ENCODE assay signal across 23 mouse cellular contexts in the genomic region with DNA sequence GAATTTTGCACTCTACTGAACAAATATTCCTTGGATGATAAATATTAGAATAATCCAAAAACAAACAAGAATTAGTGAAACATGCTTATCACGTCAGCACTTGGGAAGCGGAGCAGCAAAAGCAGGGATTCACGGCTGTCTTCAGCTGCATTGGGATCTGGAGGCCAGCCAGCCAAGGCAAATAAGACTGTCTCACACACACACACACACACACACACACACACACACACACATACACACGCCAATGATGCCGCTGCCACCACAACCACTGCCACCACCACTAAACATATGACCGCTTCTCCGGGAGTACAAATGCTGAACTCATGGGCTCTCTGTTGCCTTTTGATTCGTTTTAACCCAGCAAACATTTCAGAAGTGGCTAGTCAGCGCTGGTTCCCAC. TPM values are rescaled to one million over a fixed set of nuclear protein-coding genes. Genes with fewer than 3 reads are reported as not detected.
DNase-seq lines count a peak whose midpoint lies in the region; ATAC-seq and TF ChIP-seq lines count a peak whose summit lies in the region.
"Had no signal": no experiment of that assay in that cellular context is flagged by ENCODE, and none has a peak within 500 bp of the region (broad histone marks: within the 10 kb centered on the region; RNA-seq: fewer than 3 reads in every experiment).

No protein-coding gene starts in this region.

- peaks cover 22% of the 10 kb centered on the region for H3K4me1 ChIP-seq in intestine, embryonic 15.5 days (replicated peaks)
- H3K4me1 ChIP-seq in intestine, embryonic 16.5 days (ENCODE audit: control insufficient read depth, insufficient read depth, low read length) = peaks cover 14% of the 10 kb centered on the region
- H3K4me1 ChIP-seq in forebrain, embryonic 16.5 days (replicated peaks; ENCODE audit: control insufficient read depth, insufficient read depth, low read length) = peaks cover 41% of the 10 kb centered on the region
- H3K4me1 ChIP-seq in intestine, postnatal 0 days (replicated peaks; ENCODE audit: control insufficient read depth, insufficient read depth, low read length) = no peaks in the 10 kb centered on the region
- H3K4me1 ChIP-seq in embryonic facial prominence, embryonic 10.5 days = peaks cover 31% of the 10 kb centered on the region

- H3K9me3 ChIP-seq in intestine, embryonic 15.5 days = no peaks in the 10 kb centered on the region
- H3K9me3 ChIP-seq in intestine, embryonic 16.5 days (ENCODE audit: control insufficient read depth, low read length) = no peaks in the 10 kb centered on the region; the same call in 1 of the 2 replicates
- no peaks in the 10 kb centered on the region for H3K9me3 ChIP-seq in forebrain, embryonic 16.5 days (ENCODE audit: control insufficient read depth, low read length)
- H3K9me3 ChIP-seq in intestine, postnatal 0 days (ENCODE audit: control insufficient read depth) = 0 out of 2 replicates have a peak, but pooled peaks cover 5% of the 10 kb centered on the region
- no peaks in the 10 kb centered on the region for H3K9me3 ChIP-seq in embryonic facial prominence, embryonic 10.5 days
- H3K9me3 ChIP-seq: embryonic facial prominence, embryonic 15.5 days; limb, embryonic 10.5 days; liver, embryonic 12.5 days had no signal

- no peak for ATAC-seq in intestine, embryonic 15.5 days
- ATAC-seq in intestine, embryonic 16.5 days = no peak
- ATAC-seq in forebrain, embryonic 16.5 days = no peak
- ATAC-seq in intestine, postnatal 0 days = no peak
- ATAC-seq: CD4-positive, CD25-positive, alpha-beta regulatory T cell, adult 4 months; liver, embryonic 12.5 days had no signal

- intact Hi-C loops in heart, postnatal 25 days (cut with DNase I) = no loop called here

- H3K9ac ChIP-seq in intestine, embryonic 15.5 days = no peak overlapping the region
- no peak overlapping the region for H3K9ac ChIP-seq in intestine, embryonic 16.5 days (ENCODE audit: low read depth, low read length)
- 0 out of 2 replicates have a peak overlapping the region, but pooled peaks have one; percentile 4 for H3K9ac ChIP-seq in forebrain, embryonic 16.5 days (replicated peaks; ENCODE audit: low read depth, low read length)
- H3K9ac ChIP-seq in intestine, postnatal 0 days (ENCODE audit: low read depth, low read length) = no peak overlapping the region
- H3K9ac ChIP-seq: embryonic facial prominence, embryonic 15.5 days; liver, embryonic 12.5 days had no signal

- no peak overlapping the region for H3K27ac ChIP-seq in intestine, embryonic 15.5 days
- H3K27ac ChIP-seq in intestine, embryonic 16.5 days (ENCODE audit: low read length) = no peak overlapping the region
- H3K27ac ChIP-seq in forebrain, embryonic 16.5 days (ENCODE audit: low read length) = peak overlapping the region; percentile 31; the same call in 1 of the 2 replicates
- H3K27ac ChIP-seq in intestine, postnatal 0 days (ENCODE audit: low read depth, low read length) = no peak overlapping the region
- H3K27ac ChIP-seq in embryonic facial prominence, embryonic 10.5 days (replicated peaks) = no peak overlapping the region
- H3K27ac ChIP-seq: embryonic facial prominence, embryonic 15.5 days; limb, embryonic 10.5 days; liver, embryonic 12.5 days had no signal

- 65% methylated on average over 9 of the region's 9 CpGs for WGBS in intestine, embryonic 15.5 days
- 67% methylated on average over 9 of the region's 9 CpGs for WGBS in intestine, embryonic 16.5 days
- 60% methylated on average over 9 of the region's 9 CpGs for WGBS in forebrain, embryonic 16.5 days
- 66% methylated on average over 9 of the region's 9 CpGs for WGBS in intestine, postnatal 0 days
- WGBS in embryonic facial prominence, embryonic 10.5 days = 89% methylated on average over 9 of the region's 9 CpGs

- H3K4me3 ChIP-seq in intestine, embryonic 15.5 days (replicated peaks) = no peak overlapping the region
- H3K4me3 ChIP-seq in intestine, embryonic 16.5 days (ENCODE audit: low read length) = no peak overlapping the region
- peak overlapping the region; percentile 76 for H3K4me3 ChIP-seq in forebrain, embryonic 16.5 days (replicated peaks; ENCODE audit: low read length)
- H3K4me3 ChIP-seq in intestine, postnatal 0 days (ENCODE audit: low read depth, low read length) = no peak overlapping the region
- H3K4me3 ChIP-seq in embryonic facial prominence, embryonic 10.5 days = no peak overlapping the region
- H3K4me3 ChIP-seq: embryonic facial prominence, embryonic 15.5 days; limb, embryonic 10.5 days; liver, embryonic 12.5 days; megakaryocyte, embryonic 14.5 days had no signal

- no peaks in the 10 kb centered on the region for H3K36me3 ChIP-seq in intestine, embryonic 15.5 days
- H3K36me3 ChIP-seq in intestine, embryonic 16.5 days (ENCODE audit: control insufficient read depth, insufficient read depth, low read length) = no peaks in the 10 kb centered on the region
- no peaks in the 10 kb centered on the region for H3K36me3 ChIP-seq in forebrain, embryonic 16.5 days (ENCODE audit: control insufficient read depth, insufficient read depth)
- H3K36me3 ChIP-seq in intestine, postnatal 0 days (ENCODE audit: control insufficient read depth, insufficient read depth) = no peaks in the 10 kb centered on the region
- no peaks in the 10 kb centered on the region for H3K36me3 ChIP-seq in embryonic facial prominence, embryonic 10.5 days (replicated peaks)
- H3K36me3 ChIP-seq: embryonic facial prominence, embryonic 15.5 days; limb, embryonic 10.5 days; liver, embryonic 12.5 days had no signal

- TF ChIP-seq CTCF in intestine, postnatal 0 days (IDR thresholded peaks at IDR 0.05; ENCODE audit: low read depth) = no peak

- DNase-seq in lung, postnatal 10 days = peak; percentile 43
- DNase-seq in lung, postnatal 4 days = no peak
- no peak for DNase-seq in embryonic facial prominence, embryonic 10.5 days (ENCODE audit: low spot score)
- DNase-seq in heart, postnatal 25 days (ENCODE audit: low spot score) = no peak
- DNase-seq: adrenal gland, adult 2 months; gastrocnemius, postnatal 14 days; heart, postnatal 10 days; kidney, postnatal 10 days; layer of hippocampus, adult 9-11 months; spleen, adult 18-20 months; thymus, postnatal 4 days had no signal

- H3K4me2 ChIP-seq in intestine, embryonic 15.5 days (replicated peaks) = peak overlapping the region; percentile 92
- no peak overlapping the region for H3K4me2 ChIP-seq in intestine, embryonic 16.5 days (ENCODE audit: low read depth, low read length)
- H3K4me2 ChIP-seq in forebrain, embryonic 16.5 days (ENCODE audit: low read length) = peak overlapping the region; percentile 91
- peak overlapping the region; percentile 74 for H3K4me2 ChIP-seq in intestine, postnatal 0 days (replicated peaks; ENCODE audit: low read depth)
- H3K4me2 ChIP-seq: embryonic facial prominence, embryonic 15.5 days; liver, embryonic 12.5 days had no signal

- peaks cover 33% of the 10 kb centered on the region for H3K27me3 ChIP-seq in intestine, embryonic 15.5 days (replicated peaks)
- H3K27me3 ChIP-seq in intestine, embryonic 16.5 days (replicated peaks; ENCODE audit: control insufficient read depth, insufficient read depth, low read length) = peaks cover 25% of the 10 kb centered on the region
- H3K27me3 ChIP-seq in forebrain, embryonic 16.5 days (replicated peaks; ENCODE audit: control insufficient read depth, insufficient read depth, low read length) = no peaks in the 10 kb centered on the region
- H3K27me3 ChIP-seq in intestine, postnatal 0 days (replicated peaks; ENCODE audit: control insufficient read depth, insufficient read depth, low read length) = peaks cover 31% of the 10 kb centered on the region
- peaks cover 73% of the 10 kb centered on the region for H3K27me3 ChIP-seq in embryonic facial prominence, embryonic 10.5 days (replicated peaks; ENCODE audit: low read depth, poor library complexity, severe bottlenecking)

RNA-seq across cellular contexts. Expression of a gene that starts 3.3 kb away (rescaled TPM):
- polyA plus RNA-seq in intestine, embryonic 15.5 days (2015; fragmentation: Nextera tagmentation; extraction: Ambion mirVana) = 14.4 and 16.4 TPM in 2 replicates
- polyA plus RNA-seq in intestine, embryonic 16.5 days (2015; fragmentation: Nextera tagmentation; extraction: Ambion mirVana) = 7.7 and 11.6 TPM in 2 replicates
- polyA plus RNA-seq in forebrain, embryonic 16.5 days (2015; fragmentation: Nextera tagmentation; extraction: Ambion mirVana) = 17.7 and 18.2 TPM in 2 replicates
- 33.7 and 35.4 TPM in 2 replicates for polyA plus RNA-seq in intestine, postnatal 0 days (2015; fragmentation: Nextera tagmentation; extraction: Ambion mirVana)
- polyA plus RNA-seq in embryonic facial prominence, embryonic 10.5 days (2016; fragmentation: Nextera tagmentation; extraction: Ambion mirVana) = 1.9 and 2.4 TPM in 2 replicates
- 10 to 100 TPM in 1 of 2 experiments, 1 to 10 TPM in 1; 9.5 to 11.2 TPM for total RNA-seq in heart, postnatal 25 days (2021)
- total RNA-seq: MEL had no signal
- polyA plus RNA-seq: CD4-positive, CD25-positive, alpha-beta regulatory T cell, adult 4 months had no signal

RNA-seq across cellular contexts. Expression of a gene that starts 42.4 kb away (rescaled TPM):
- polyA plus RNA-seq in intestine, embryonic 15.5 days (2015; fragmentation: Nextera tagmentation; extraction: Ambion mirVana) = not detected in 2 replicates
- not detected in 2 replicates for polyA plus RNA-seq in intestine, embryonic 16.5 days (2015; fragmentation: Nextera tagmentation; extraction: Ambion mirVana)
- polyA plus RNA-seq in forebrain, embryonic 16.5 days (2015; fragmentation: Nextera tagmentation; extraction: Ambion mirVana) = not detected in 2 replicates
- not detected in 2 replicates for polyA plus RNA-seq in intestine, postnatal 0 days (2015; fragmentation: Nextera tagmentation; extraction: Ambion mirVana)
- polyA plus RNA-seq in embryonic facial prominence, embryonic 10.5 days (2016; fragmentation: Nextera tagmentation; extraction: Ambion mirVana) = not detected in 2 replicates
- total RNA-seq in heart, postnatal 25 days (2021) = not detected
- total RNA-seq: adrenal gland, adult 2 months; heart, adult 8-10 months; MEL had no signal
- polyA plus RNA-seq: adrenal gland, adult 2 months; CD4-positive, CD25-positive, alpha-beta regulatory T cell, adult 4 months; embryonic facial prominence, embryonic 15.5 days; intestine, embryonic 14.5 days; limb, embryonic 10.5 days; liver, embryonic 12.5 days had no signal

RNA-seq across cellular contexts. Expression of a gene that starts 56.9 kb away (rescaled TPM):
- 63.6 and 72.2 TPM in 2 replicates for polyA plus RNA-seq in intestine, embryonic 15.5 days (2015; fragmentation: Nextera tagmentation; extraction: Ambion mirVana)
- 68.4 and 77.8 TPM in 2 replicates for polyA plus RNA-seq in intestine, embryonic 16.5 days (2015; fragmentation: Nextera tagmentation; extraction: Ambion mirVana)
- 55.1 and 57.4 TPM in 2 replicates for polyA plus RNA-seq in forebrain, embryonic 16.5 days (2015; fragmentation: Nextera tagmentation; extraction: Ambion mirVana)
- 58.8 and 63.2 TPM in 2 replicates for polyA plus RNA-seq in intestine, postnatal 0 days (2015; fragmentation: Nextera tagmentation; extraction: Ambion mirVana)
- polyA plus RNA-seq in embryonic facial prominence, embryonic 10.5 days (2016; fragmentation: Nextera tagmentation; extraction: Ambion mirVana) = 55.5 and 57.0 TPM in 2 replicates
- 10 to 100 TPM; 56.9 to 63.9 TPM for total RNA-seq in heart, postnatal 25 days (2021)
- total RNA-seq: MEL had no signal
